In the genomic region with DNA sequence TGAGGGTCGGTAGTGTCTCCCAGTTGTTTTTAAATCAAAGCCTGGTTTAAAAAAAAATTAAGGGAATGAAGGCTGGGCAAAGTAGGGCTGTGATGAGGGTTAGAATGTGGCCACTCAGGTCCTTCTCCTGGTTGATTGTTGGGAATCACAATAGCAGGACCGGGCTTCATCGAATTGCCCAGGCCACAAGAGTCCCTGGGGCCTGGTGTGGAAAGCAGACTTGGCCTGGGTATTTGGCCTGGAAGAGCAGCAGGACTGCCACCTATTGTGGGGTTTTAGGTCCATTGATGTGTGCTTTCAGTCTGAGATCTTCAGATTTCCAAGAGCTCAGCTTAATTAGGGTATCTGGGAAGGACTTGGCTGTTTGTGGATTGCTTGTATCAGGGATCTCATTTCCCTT, we compare ENCODE assay signal across 9 mouse cellular contexts. TPM values are rescaled to one million over a fixed set of nuclear protein-coding genes. Genes with fewer than 3 reads are reported as not detected.
DNase-seq lines count a peak whose midpoint lies in the region; ATAC-seq and TF ChIP-seq lines count a peak whose summit lies in the region.
"Had no signal": no experiment of that assay in that cellular context is flagged by ENCODE, and none has a peak within 500 bp of the region (broad histone marks: within the 10 kb centered on the region; RNA-seq: fewer than 3 reads in every experiment).

No protein-coding gene starts in this region.

- H3K9ac ChIP-seq in forebrain, embryonic 15.5 days (replicated peaks) = peak overlapping the region; percentile 75
- H3K9ac ChIP-seq in liver, embryonic 16.5 days (ENCODE audit: low read depth, low read length) = peak overlapping the region; percentile 64; the same call in 1 of the 2 replicates

- peaks cover 30% of the 10 kb centered on the region for H3K36me3 ChIP-seq in E14TG2a.4 (ENCODE audit: insufficient read depth, low read length)
- peaks cover 23% of the 10 kb centered on the region for H3K36me3 ChIP-seq in forebrain, embryonic 15.5 days
- H3K36me3 ChIP-seq in liver, embryonic 16.5 days (ENCODE audit: control insufficient read depth, insufficient read depth) = no peaks in the 10 kb centered on the region

- ATAC-seq in forebrain, embryonic 15.5 days (replicated peaks) = no peak
- ATAC-seq in liver, embryonic 16.5 days (ENCODE audit: low read depth) = no peak
- no peak for ATAC-seq in megakaryocyte progenitor cell, adult 5-6 weeks (replicated peaks; ENCODE audit: poor library complexity)
- ATAC-seq in megakaryocyte-erythroid progenitor cell, adult 5-6 weeks (replicated peaks; ENCODE audit: low FRiP score, low TSS enrichment, poor library complexity, severe bottlenecking) = no peak

- TF ChIP-seq CTCF in gastrocnemius, adult 2 months (IDR thresholded peaks at IDR 0.05) = no peak; the same call in 1 of the 2 replicates
- no peak for TF ChIP-seq CTCF in E14TG2a.4 (conservative IDR thresholded peaks at IDR 0.05; ENCODE audit: low read length)

- H3K27ac ChIP-seq in gastrocnemius, adult 2 months = peak overlapping the region; percentile 96
- peak overlapping the region; percentile 90; the same call in 1 of the 2 replicates for H3K27ac ChIP-seq in forebrain, embryonic 15.5 days (replicated peaks)
- H3K27ac ChIP-seq in liver, embryonic 16.5 days (ENCODE audit: low read length) = peak overlapping the region; percentile 37

- peaks cover 4% of the 10 kb centered on the region for H3K27me3 ChIP-seq in E14TG2a.4 (ENCODE audit: insufficient read depth, low read length)
- no peaks in the 10 kb centered on the region for H3K27me3 ChIP-seq in forebrain, embryonic 15.5 days
- no peaks in the 10 kb centered on the region for H3K27me3 ChIP-seq in liver, embryonic 16.5 days (ENCODE audit: control insufficient read depth, insufficient read depth, low read depth, low read length)
- H3K27me3 ChIP-seq: Patski had no signal

- peak overlapping the region; percentile 71 for H3K4me2 ChIP-seq in forebrain, embryonic 15.5 days (replicated peaks)
- H3K4me2 ChIP-seq in liver, embryonic 16.5 days (ENCODE audit: low read depth, low read length) = peak overlapping the region; percentile 97

- H3K4me1 ChIP-seq in E14TG2a.4 (replicated peaks; ENCODE audit: low read depth, low read length) = peaks cover 37% of the 10 kb centered on the region
- H3K4me1 ChIP-seq in forebrain, embryonic 15.5 days = peaks cover 35% of the 10 kb centered on the region
- H3K4me1 ChIP-seq in liver, embryonic 16.5 days (ENCODE audit: control insufficient read depth, low read depth, low read length) = peaks cover 21% of the 10 kb centered on the region

- H3K4me3 ChIP-seq in gastrocnemius, adult 2 months = peak overlapping the region; percentile 92
- H3K4me3 ChIP-seq in E14TG2a.4 (replicated peaks; ENCODE audit: low read length) = peak overlapping the region; percentile 86
- peak overlapping the region; percentile 72 for H3K4me3 ChIP-seq in forebrain, embryonic 15.5 days
- H3K4me3 ChIP-seq in liver, embryonic 16.5 days (ENCODE audit: low read depth, low read length) = peak overlapping the region; percentile 74

- peak; percentile 47 for DNase-seq in gastrocnemius, adult 2 months
- no peak for DNase-seq in gastrocnemius, postnatal 4 days (ENCODE audit: low spot score in 2 of 2)
- DNase-seq in testis, postnatal 14 days (ENCODE audit: low spot score) = no peak

- intact Hi-C loops in gastrocnemius, adult 2 months (cut with DNase I) = loop anchor here (5.0 kb wide), 1 partner anchor 65 kb away; the partner anchor contains the start of genes Rangap1 and Zc3h7b

- no peaks in the 10 kb centered on the region for H3K9me3 ChIP-seq in E14TG2a.4 (ENCODE audit: low read length)
- no peaks in the 10 kb centered on the region for H3K9me3 ChIP-seq in forebrain, embryonic 15.5 days
- H3K9me3 ChIP-seq in liver, embryonic 16.5 days (replicated peaks; ENCODE audit: control insufficient read depth, low read length) = no peaks in the 10 kb centered on the region

- 21% methylated on average over 3 of the region's 3 CpGs for WGBS in forebrain, embryonic 15.5 days
- WGBS in liver, embryonic 16.5 days (ENCODE audit: insufficient replicate concordance) = 49% methylated on average over 3 of the region's 3 CpGs

RNA-seq across cellular contexts. Expression of gene Tef, which starts 10.1 kb away (rescaled TPM):
- total RNA-seq in gastrocnemius, adult 2 months (2021) = 100 to 1,000 TPM; 101 to 191 TPM
- 100 to 1,000 TPM; 112 to 117 TPM for total RNA-seq in gastrocnemius, postnatal 4 days (2021)
- polyA plus RNA-seq in forebrain, embryonic 15.5 days (2015; fragmentation: Nextera tagmentation; extraction: Ambion mirVana) = 31.9 and 32.6 TPM in 2 replicates
- polyA plus RNA-seq in liver, embryonic 16.5 days (2015; fragmentation: Nextera tagmentation; extraction: Ambion mirVana) = 6.3 and 9.2 TPM in 2 replicates
- total RNA-seq in megakaryocyte progenitor cell, adult 5-6 weeks (2015) = 4.9 and 5.1 TPM in 2 replicates
- 10.4 and 11.0 TPM in 2 replicates for total RNA-seq in megakaryocyte progenitor cell, adult 5-6 weeks (2017)
- 10.9 and 13.2 TPM in 2 replicates for total RNA-seq in megakaryocyte-erythroid progenitor cell, adult 5-6 weeks (2014; fragmentation: Nextera tagmentation)
- total RNA-seq in megakaryocyte-erythroid progenitor cell, adult 5-6 weeks (2017) = 12.7 and 14.4 TPM in 2 replicates

RNA-seq across cellular contexts. Expression of gene Tob2, which starts 46.3 kb away (rescaled TPM):
- total RNA-seq in gastrocnemius, adult 2 months (2021) = 100 to 1,000 TPM; 151 to 205 TPM
- total RNA-seq in gastrocnemius, postnatal 4 days (2021) = 10 to 100 TPM; 34.5 to 44.1 TPM
- polyA plus RNA-seq in forebrain, embryonic 15.5 days (2015; fragmentation: Nextera tagmentation; extraction: Ambion mirVana) = 20.2 and 21.1 TPM in 2 replicates
- polyA plus RNA-seq in liver, embryonic 16.5 days (2015; fragmentation: Nextera tagmentation; extraction: Ambion mirVana) = 11.7 and 14.9 TPM in 2 replicates
- total RNA-seq in megakaryocyte progenitor cell, adult 5-6 weeks (2015) = 33.9 and 36.3 TPM in 2 replicates
- 19.8 and 21.2 TPM in 2 replicates for total RNA-seq in megakaryocyte progenitor cell, adult 5-6 weeks (2017)
- total RNA-seq in megakaryocyte-erythroid progenitor cell, adult 5-6 weeks (2014; fragmentation: Nextera tagmentation) = 22.4 and 32.1 TPM in 2 replicates
- 11.7 and 20.4 TPM in 2 replicates for total RNA-seq in megakaryocyte-erythroid progenitor cell, adult 5-6 weeks (2017)

RNA-seq across cellular contexts. Expression of gene Phf5a, which starts 59.4 kb away (rescaled TPM):
- total RNA-seq in gastrocnemius, adult 2 months (2021) = 10 to 100 TPM; 38.4 to 39.9 TPM
- 10 to 100 TPM; 48.9 to 55.8 TPM for total RNA-seq in gastrocnemius, postnatal 4 days (2021)
- polyA plus RNA-seq in forebrain, embryonic 15.5 days (2015; fragmentation: Nextera tagmentation; extraction: Ambion mirVana) = 124 and 128 TPM in 2 replicates
- polyA plus RNA-seq in liver, embryonic 16.5 days (2015; fragmentation: Nextera tagmentation; extraction: Ambion mirVana) = 72.6 and 79.6 TPM in 2 replicates
- total RNA-seq in megakaryocyte progenitor cell, adult 5-6 weeks (2015) = 123 and 128 TPM in 2 replicates
- total RNA-seq in megakaryocyte progenitor cell, adult 5-6 weeks (2017) = 83.2 and 110 TPM in 2 replicates
- total RNA-seq in megakaryocyte-erythroid progenitor cell, adult 5-6 weeks (2014; fragmentation: Nextera tagmentation) = 203 and 208 TPM in 2 replicates
- 131 and 142 TPM in 2 replicates for total RNA-seq in megakaryocyte-erythroid progenitor cell, adult 5-6 weeks (2017)

RNA-seq across cellular contexts. Expression of gene Aco2, which starts 59.8 kb away (rescaled TPM):
- 1,000 to 10,000 TPM; 1,155 to 1,439 TPM for total RNA-seq in gastrocnemius, adult 2 months (2021)
- total RNA-seq in gastrocnemius, postnatal 4 days (2021) = 100 to 1,000 TPM; 650 to 720 TPM
- polyA plus RNA-seq in forebrain, embryonic 15.5 days (2015; fragmentation: Nextera tagmentation; extraction: Ambion mirVana) = 243 and 244 TPM in 2 replicates
- 109 and 114 TPM in 2 replicates for polyA plus RNA-seq in liver, embryonic 16.5 days (2015; fragmentation: Nextera tagmentation; extraction: Ambion mirVana)
- 77.3 and 90.7 TPM in 2 replicates for total RNA-seq in megakaryocyte progenitor cell, adult 5-6 weeks (2015)
- 122 and 130 TPM in 2 replicates for total RNA-seq in megakaryocyte progenitor cell, adult 5-6 weeks (2017)
- total RNA-seq in megakaryocyte-erythroid progenitor cell, adult 5-6 weeks (2014; fragmentation: Nextera tagmentation) = 162 and 178 TPM in 2 replicates
- 171 and 185 TPM in 2 replicates for total RNA-seq in megakaryocyte-erythroid progenitor cell, adult 5-6 weeks (2017)

Comparison
In these comparisons a context has a peak if more than half of its experiments do, and no peak if none do; other contexts are left out.
1. H3K27ac ChIP-seq: peak in every context shown above with its lines; median percentile 96 in gastrocnemius, adult 2 months; 90 in forebrain, embryonic 15.5 days; 37 in liver, embryonic 16.5 days.
2. RNA of gene Tef, which starts 10.1 kb away (total RNA-seq): 101 to 191 TPM in gastrocnemius, adult 2 months and 112 to 117 TPM in gastrocnemius, postnatal 4 days; 10.9 to 14.4 TPM in megakaryocyte-erythroid progenitor cell, adult 5-6 weeks and 4.9 to 11.0 TPM in megakaryocyte progenitor cell, adult 5-6 weeks; every median in the first group is over 4 times any median in the second.
3. Peak in every context shown above with its lines, with median percentiles within 50 percentile points of each other: H3K4me3 ChIP-seq.